Mouse (Mus musculus): ENCODE data around the gene Gpx3.

The Gpx3 gene

DNA sequence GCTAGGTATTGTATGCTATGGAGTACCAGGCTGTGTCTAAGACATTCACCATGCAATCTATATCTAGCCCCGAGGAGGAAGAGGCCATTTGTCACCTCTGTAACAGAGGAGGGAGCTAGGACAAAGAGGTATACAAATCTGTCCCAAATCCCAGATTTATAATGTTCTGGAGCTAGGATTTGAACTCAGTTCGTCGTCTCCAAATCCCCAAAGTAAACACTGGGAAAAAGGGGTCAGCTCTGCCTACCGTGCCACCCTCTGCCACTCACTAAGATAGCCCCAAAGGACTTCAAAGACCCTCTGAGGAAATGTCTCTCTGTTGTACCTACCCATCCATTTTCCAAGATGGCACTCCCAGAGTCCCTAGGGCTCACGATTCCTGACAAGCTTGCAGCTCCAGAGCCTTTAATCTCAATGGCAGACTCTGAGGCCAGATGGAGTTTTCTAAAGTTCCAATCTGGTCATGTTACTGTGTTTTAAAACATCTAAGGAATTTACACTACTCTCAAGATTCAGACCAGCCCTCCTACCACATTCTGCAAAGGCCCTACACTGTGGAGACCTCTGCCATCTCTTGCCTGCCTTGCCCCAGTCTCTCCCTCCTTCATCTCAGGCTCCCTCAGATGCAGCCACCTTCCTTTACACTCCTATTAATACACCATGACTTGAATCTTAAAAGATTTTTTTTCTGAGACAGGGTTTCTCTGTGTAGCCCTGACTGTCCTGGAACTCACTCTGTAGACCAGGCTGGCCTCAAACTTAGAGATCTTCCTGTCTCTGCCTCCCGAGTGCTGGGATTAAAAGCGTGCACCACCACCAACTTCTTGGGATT is 9.6 kb downstream of the Gpx3 start:
- no peak for ATAC-seq (ENCODE audit: insufficient number of reproducible peaks, low FRiP score, low TSS enrichment)

DNA sequence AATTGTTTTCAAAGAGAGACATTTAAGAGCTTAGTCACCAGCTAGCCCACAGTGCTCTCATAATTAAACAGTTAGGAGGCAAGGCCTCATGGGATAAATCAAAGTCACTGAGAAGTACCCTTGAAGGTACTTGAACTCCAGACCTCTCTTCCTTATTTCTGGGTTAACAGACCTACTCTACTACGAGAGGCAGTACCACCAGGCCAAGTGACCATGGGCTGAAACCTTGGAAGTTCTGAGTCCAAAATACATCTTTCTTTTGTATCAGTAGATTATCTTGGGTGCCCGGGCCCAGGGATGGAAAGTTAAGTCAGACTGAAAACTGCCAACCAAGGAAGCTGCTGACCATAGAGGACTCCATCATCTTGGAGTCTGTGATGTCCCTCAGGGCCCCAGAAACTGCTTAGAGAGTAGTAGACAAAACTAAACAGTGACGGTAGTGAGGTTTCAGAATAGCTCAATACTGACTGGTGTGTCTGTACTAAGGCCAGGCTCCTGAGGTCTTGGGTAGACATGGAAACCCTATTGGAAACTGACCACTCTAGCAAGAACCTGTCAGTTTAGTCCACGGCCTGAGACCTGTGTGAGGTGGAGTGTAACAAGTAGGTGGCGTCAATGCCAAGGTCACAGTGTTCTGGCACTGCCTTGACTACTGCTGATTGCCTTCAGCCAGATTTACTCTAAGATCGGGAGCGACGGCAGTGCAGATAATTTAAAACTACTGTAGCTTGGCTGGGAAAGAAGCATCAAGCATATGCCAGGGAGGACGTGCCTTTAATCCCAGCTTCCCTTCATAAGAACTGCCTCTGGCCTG is 10.5 kb downstream of the Gpx3 start:
- ATAC-seq (ENCODE audit: insufficient number of reproducible peaks, low FRiP score, low TSS enrichment): no peak

DNA sequence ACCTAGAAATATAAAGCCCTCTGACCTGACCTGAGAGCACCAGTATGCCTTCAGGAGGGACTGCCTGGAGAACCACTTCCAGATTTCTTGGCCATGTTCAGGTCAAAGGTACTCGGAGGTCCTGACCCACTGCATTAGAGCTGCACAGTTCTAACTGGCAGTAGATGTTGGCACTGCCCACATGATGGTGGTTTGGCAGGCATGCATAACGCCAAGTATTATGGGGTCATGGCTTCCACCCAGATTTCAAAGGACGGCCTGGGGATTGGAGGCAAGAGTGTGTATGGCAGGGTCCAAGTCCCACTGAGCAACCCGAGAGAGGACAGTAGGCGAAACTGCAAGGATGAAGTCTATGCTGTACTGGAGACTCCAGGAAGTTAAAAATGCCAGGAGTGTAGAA is 11.6 kb downstream of the Gpx3 start:
- ATAC-seq (ENCODE audit: insufficient number of reproducible peaks, low FRiP score, low TSS enrichment): no peak

DNA sequence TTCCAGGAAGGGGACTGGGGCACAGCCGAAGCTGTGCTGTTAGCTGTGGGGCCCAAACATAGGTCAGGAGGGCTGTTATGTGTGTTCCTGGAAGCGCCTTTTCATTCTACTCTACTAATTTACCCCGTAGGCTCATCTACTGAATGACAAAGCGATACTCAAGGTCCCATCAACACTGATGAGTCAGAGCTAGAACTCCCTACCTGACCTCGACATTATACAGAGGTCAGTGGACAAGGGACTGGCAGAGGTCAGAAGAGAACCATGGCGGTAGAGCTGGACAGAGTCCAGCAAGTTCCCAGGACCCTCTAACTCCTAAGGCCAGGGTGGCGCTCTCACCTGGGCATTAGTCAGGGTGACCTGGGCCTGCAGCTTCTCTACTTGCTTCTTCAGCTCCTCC is 15.2 kb downstream of the Gpx3 start:
- ATAC-seq (ENCODE audit: insufficient number of reproducible peaks, low FRiP score, low TSS enrichment): no peak

DNA sequence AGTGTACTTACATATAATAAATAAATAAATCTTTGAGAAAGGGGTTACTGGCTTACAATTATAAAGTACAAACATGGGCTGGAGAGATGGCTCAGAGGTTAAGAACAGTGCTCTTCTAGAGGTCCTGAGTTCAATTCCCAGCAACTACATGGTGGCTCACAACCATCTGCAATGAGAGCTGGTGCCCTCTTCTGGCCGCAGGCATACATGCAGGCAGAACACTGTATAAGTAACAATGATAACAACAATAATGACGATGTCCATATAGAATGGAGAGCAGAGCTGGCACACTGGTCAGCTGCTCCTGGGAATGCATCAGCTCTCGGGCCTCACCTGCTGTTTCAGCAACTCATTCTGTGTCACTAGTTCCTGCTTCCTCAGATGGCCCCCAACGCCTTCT is 16.0 kb downstream of the Gpx3 start:
- no peak for ATAC-seq (ENCODE audit: insufficient number of reproducible peaks, low FRiP score, low TSS enrichment)

DNA sequence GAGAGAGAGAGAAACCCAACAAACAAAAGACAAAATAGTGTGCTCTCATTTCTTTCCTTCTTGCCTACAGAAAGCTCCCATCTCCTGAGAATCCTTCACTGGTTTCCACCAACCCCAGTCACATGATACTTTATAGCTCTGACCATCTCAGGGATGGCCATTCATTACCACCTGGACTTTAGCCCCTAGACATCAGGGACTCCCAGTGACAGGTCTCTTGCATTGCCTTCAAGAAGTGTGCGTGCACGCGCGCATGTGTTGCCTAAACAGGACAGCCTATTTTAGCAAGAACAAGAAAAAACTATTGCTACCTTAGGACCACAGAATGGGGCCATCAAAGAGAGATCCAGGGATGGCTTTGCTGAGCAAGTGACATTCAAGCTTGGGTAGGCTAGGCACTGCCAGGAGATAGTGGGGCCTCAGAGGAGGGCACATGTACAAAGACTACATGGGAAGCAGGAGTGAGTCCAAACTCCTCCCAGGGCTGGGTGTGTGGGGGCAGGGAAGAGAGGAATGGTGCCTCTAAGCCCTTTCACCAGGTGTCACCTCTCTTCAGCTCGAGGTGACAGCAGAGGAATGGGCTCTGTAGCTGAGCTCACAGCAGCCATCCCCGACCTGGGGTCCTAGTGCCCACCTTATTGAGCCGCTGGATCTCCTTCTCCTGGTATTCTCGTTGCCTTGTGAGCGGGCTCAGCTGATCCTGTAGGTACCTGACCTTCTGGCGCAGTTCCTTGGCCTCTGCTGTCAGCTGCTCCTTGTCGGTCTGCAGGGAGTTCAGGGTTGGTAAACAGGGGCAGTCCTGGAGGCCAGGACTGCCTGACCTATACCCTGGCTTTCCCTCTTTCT is 18.1 kb downstream of the Gpx3 start:
- no peak for ATAC-seq (ENCODE audit: insufficient number of reproducible peaks, low FRiP score, low TSS enrichment)

DNA sequence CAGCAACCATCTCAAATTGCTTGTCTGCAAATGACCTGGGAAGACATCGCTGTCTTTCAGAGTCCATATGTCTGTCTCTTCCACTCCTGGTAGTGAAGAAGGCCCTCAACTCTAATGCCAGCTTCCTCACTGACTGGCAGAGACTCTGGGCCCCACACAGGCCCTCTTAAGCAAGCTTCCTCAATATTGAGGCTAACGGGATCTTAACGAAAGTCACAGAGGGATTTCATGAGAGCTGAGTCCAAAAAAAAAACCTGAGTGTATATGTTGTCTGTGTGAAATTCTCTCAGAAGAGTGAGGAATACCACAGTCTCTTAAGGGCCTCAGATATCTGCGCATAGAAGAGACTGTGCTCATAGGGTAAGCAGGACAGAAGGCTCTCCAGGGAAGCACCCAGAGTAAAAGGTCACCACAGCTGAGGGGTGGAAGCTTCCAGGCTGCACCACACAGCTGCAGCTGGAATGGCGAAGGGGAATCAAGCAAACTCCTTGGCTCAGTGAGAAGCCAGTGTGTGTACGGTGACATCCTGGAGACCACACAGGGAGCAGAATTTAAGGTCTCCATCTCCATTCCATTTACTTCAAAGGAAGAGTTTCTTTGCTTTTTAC is 18.8 kb downstream of the Gpx3 start:
- no peak for ATAC-seq (ENCODE audit: insufficient number of reproducible peaks, low FRiP score, low TSS enrichment)

DNA sequence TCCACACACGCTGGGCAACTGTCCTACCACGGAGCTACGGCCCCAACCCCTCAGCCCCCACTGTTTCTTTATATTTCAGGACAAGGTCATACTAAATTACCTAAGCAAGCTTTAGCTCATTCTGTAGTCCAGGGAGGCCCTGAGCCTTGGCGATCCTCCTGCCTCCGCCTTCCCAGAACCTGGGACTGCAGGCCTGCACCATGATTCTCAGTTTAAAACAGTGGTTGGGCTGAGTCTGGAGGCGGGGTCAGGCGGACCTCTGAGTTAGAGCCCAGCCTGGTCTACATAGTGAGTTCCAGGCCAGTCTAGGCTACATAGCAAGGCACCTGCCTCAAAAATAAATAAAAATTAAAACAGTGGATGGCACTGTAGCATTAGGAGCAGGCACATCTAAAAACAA is 19.5 kb downstream of the Gpx3 start:
- no peak for ATAC-seq (ENCODE audit: insufficient number of reproducible peaks, low FRiP score, low TSS enrichment)

DNA sequence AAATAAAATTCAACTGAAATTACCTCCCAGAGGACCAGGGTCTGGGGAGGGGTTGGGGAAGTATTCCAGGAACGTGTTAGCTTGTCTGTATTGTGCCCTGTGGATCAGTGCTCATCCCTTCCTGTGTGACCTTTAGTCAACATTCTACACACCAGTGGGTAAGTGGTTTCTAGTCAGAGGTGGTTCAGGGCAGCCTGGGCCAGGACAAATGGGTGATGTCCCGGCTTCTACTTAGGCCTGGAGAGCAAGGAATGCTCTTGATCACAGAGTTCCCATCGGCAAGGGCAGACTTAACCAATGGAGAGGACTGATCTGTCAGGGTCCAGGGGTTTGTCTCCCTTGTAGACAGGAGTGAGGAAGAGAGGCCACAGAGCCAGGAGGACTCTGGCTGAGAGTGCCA is 20.2 kb downstream of the Gpx3 start:
- no peak for ATAC-seq (ENCODE audit: insufficient number of reproducible peaks, low FRiP score, low TSS enrichment)

DNA sequence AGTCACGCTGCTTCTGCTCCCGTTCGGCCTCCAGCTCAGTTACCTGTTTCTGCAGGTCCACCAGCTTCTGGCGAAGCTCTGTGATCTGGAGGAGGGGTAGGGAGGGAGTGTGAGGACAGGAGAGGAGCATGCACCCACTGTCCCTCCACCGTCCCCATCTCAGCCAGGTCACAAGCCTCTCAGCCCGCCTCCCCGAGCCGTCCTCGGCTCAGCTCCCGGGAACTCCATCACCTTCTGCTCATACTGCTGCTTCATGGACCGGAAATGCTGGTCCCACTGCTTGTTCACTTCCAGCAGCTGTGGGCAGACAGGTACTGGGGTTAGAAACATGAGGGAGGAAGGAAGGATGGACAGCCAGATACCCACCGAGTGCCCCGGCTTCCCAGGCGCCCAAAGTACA is 21.9 kb downstream of the Gpx3 start:
- ATAC-seq (ENCODE audit: insufficient number of reproducible peaks, low FRiP score, low TSS enrichment): no peak

DNA sequence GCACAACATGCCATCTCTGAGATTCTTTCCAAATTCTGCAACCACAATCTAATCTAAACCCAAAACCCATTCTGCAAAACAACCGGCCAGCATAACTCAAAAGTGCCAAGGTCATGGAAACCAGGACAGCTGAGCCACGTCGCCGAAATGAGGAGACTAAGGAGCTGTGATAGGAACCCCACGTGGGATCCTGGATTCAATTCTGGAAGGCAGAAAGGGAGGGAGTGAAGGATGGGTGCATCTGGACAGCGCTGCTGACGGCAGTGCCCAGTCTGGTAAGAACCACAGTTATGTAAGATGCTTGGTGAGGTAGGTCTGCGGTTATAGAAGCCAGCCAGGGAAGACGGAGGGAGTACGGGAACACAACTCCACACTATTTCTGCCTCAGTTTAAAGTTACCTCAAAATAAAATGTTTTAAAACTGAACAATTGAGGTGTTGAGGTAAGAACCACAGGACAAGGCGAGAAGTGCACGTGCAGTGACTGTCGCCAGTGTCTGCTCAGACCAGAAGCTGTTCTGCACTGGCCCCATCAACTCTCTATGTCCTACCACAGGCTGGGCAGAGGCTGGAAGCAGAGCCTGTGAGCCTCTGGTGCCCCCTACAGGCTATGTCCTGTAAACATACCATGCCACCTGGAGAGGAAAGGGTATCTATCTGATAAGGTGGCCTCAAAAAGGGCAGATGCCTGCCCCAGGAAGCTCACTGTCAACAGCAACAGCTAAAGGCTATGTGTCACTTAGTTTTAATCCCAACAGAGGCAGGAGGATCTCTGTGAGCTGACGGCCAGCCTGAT is 25.3 kb downstream of the Gpx3 start:
- no peak for ATAC-seq (ENCODE audit: insufficient number of reproducible peaks, low FRiP score, low TSS enrichment)

DNA sequence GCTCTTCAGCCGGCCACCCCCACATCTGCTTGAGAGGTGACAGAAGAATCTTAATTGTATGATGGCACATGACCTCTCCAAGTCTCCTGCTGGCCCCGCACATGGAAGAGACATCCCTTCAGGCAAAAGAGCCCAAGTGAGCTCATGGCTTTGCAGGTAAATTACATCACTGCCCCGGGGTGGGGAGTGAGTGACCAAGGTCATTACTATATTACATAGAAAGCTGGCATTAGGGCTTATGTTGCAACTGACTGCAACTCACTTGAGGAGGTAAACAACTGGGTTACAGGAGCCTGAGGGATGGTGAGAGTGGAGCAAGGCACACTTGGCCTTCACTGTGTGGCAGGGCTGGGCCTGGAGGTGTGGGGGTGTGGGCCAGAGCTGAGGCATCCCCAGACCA is 26.0 kb downstream of the Gpx3 start:
- no peak for ATAC-seq (ENCODE audit: insufficient number of reproducible peaks, low FRiP score, low TSS enrichment)

DNA sequence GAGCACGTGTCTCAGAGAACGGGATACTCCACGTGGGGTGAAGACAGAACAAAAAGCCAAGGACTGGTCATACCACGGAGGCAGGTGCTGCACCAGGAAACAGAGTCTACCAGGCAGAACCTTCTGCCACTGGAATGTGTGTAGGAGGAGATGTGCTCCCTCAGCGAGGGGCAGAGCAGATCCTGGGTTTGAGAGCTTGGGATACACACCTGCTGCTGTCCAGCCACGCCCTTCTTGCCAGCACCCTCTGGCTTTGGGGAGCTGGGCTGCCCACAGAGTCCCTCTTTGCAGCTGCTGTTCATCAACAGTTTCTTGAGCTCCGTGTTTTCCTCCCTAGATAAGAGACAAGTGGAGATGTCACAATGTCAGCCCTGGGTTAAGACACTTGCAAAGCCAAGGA is 26.6 kb downstream of the Gpx3 start:
- no peak for ATAC-seq (ENCODE audit: insufficient number of reproducible peaks, low FRiP score, low TSS enrichment)

DNA sequence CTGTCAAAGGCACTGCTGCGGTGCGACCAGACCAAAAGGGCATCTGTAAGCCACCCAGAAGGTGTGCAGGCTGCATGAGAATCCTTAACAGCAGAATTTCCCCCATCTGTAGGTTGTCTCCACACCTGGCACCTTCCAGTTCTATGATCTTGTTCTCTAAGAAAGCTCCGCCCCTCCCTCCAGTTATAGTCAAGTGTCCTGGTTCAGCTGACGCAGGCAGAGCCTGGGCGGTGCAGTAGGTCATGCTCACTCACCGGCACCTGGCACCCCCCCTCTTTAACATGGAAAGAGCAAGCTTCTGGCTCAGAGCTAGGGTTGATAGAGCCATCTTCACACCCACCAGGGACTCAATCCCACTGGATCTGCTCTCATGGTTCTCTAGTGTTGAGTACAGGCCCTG is 27.0 kb downstream of the Gpx3 start:
- ATAC-seq (ENCODE audit: insufficient number of reproducible peaks, low FRiP score, low TSS enrichment): no peak

DNA sequence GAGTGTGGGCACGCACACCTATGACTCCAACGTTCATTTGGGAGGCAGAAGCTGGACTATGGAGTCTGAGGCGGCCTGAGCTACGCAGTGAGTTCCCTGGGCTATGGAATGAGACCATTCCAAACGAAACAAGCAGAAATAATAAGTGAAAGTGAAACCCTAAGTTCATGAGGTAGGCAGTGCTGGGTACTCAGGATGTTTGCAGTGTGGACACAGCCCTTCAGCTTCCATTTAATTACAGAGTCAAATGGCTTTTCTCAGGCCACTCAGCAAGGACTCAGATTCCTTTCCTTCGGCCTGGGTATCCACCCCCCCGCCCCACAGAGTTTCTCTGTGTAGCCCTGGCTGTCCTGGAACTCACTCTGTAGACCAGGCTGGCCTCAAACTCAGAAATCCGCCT is 27.5 kb downstream of the Gpx3 start:
- ATAC-seq (ENCODE audit: insufficient number of reproducible peaks, low FRiP score, low TSS enrichment): no peak

DNA sequence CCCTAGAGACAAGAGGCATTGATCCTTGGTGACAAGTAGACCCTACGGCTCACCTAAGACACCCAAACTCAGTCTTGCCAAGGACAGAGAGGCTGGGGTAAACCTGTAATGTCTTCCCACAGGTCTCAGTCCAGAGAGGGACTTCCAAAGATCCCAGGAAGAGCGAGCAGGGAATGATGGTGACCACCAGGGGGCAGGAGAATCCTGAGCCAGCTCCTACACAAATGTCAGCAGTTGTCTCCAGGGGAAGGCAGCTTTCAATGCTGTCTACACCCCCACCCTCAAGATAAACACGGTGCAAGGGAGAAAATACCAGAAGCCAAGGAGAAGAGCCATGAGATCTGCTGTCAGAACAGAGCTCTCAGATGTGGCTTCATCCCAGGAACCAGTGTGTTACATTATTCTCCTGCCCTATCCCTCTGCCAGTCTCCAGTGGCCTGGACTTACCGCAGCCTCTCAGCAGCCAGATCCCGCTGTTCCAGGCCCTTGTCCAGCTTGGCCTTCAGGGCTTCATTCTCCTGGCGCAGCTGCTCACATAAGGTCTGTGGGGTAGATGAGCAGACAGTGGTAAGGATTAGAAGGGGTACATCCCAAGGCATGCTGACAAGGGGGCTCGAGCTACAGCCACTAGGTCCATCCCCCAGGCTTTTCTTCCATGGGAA is 28.2 kb downstream of the Gpx3 start:
- peak; percentile 53; the same call in 1 of the 2 replicates for ATAC-seq (ENCODE audit: insufficient number of reproducible peaks, low FRiP score, low TSS enrichment)

DNA sequence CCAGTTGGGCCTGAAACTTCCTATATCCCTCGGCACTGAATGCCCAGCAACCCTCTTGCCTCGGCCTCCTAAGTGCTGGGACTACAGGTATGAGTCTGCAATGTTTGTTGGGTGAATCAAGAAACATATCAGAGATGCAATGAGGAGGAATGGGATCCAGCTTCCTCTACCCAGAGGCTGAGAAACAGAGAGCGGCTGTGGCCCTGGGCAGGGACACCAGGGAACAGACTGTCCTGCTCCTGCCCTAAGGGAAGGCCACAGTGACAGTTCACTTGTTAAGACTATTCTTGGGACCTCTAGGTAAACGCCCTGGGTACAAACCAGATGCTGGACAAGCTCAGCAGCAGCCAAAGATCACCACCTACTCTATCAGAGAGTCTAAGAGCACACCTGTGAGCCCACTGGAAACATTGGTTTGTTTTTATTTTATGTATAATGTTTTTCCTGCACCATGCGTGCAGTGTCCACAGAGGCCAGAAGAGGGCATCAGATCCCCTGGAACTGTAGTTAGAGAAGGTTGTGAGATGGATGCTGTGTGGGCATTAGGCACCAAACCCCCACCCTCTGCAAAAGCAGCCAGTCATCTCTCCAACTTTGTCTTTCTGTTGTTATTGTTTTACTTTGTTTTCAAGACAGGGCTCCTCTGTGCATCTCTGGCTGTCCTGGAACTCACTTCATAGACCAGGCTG is 29.3 kb downstream of the Gpx3 start:
- ATAC-seq (ENCODE audit: insufficient number of reproducible peaks, low FRiP score, low TSS enrichment): no peak

DNA sequence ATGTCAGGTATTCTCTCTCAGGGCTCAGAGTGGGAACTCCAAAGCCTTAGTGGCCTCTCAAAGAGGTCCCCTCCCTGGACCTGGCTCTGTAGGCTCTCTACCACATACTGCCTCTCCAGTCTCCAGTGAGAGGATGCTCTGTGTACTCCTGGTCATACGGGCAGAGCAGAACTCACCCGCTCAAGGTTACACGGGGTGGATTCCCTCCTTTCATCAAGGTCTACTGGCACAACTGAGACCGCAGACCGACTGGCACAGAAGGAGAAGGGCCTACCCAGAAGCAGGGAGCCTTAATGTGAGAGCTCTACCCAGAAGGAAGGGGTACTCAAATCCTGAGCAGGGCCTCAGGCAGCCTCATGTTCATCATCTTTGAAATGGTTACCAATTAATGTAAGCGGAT is 30.3 kb downstream of the Gpx3 start:
- ATAC-seq (ENCODE audit: insufficient number of reproducible peaks, low FRiP score, low TSS enrichment): no peak

DNA sequence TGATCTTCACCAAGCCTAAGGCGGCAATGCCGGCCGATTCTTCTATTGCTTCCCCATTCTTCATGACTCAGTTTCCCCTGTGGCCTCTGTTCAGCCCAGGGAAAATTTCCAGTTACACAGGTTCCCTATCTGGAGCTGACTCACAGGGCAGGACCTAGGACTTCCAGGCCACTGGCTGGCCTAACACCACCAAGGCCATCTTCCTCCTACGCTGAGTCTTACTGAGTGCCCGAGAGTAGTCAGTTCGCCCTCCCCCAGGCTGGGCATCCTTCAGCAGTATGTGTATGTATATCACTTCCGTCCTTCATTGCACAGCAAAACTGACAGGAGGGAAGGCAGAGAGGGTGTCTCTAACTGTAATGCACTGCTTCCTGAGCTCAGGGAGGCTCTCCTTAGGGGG is 31.9 kb downstream of the Gpx3 start:
- ATAC-seq (ENCODE audit: insufficient number of reproducible peaks, low FRiP score, low TSS enrichment): no peak

All from cerebellum, adult (tissue).